Mouse (Mus musculus): Measurements from ENCODE around the gene Smyd3. TPM values are rescaled to one million over a fixed set of nuclear protein-coding genes. Genes with fewer than 3 reads are reported as not detected.
"Not testable (repeated sequence)": the region's sequence is repeated elsewhere in the genome, so short reads cannot be mapped to it uniquely, and the experiment has no call there.

Smyd3 gene
- total RNA-seq, 2 experiments from 2014 or later, result 13.6 to 14.0 TPM

DNA sequence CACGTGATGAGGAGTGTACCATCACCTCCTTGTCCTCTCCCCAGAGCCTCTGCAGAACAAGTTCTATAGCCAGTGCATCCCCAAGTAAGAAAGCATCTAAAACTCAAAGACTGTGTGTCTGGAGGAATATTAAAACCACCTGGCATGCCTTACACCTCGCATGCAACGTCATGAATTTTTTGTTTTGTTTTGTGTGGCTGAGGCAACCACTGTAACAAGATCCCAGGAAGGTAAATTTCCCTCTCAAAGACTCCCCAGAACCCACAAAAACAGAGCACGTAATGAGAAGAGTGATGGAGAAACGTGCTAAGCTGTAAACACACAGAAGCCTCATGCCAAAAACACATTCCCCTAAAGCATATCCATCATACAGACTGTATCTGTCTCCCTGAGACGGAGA, 222.2 kb downstream of the Smyd3 start:
- DNase-seq (ENCODE audit: low spot score in 2 of 2), result no peak

DNA sequence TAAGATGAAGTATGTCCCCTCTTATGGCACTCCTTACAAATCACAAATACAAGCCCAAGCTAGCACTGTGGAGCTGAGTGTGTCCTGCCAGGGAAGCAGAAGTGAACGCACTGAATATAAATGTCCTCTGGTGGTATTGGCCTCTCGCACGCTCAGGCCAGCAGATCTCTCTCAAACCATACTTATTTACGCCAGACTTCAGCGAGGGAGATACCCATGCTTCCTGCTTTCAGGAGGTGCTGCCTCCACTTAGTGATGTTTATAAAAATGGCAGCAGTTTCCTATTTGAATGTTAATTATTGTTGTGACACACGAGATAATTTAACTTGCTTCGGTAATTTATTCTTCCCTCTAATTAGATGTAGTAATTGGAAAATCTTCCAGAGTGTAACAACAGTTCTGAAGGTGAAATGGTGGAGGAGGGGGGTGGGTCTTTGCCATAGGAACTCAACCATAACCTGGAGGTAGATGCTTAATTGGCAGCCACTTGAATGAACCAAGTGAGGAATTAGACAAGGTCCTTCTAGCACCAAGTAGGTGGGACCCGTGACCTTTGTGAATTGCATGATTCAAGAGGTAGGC, 224.0 kb downstream of the Smyd3 start:
- no peak for DNase-seq (ENCODE audit: low spot score in 2 of 2)

DNA sequence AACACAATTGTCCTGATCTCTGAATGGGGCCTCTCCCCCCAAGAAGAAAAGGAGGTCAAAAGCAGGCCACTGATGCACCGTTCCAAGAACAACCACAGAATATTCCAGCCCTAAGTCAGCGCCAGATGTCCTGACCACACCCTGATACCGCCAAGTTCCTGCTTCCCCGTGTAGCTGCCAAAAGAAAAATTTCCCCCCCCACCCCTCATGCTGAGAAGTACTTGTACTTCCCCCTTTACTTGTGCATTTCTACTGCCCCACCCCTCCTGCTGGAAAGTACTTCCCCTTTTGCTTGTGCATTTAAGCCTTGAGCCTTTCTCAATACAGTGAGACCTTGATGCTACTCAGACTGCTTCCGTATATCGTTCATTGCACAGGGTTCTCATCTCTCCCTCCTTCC, 227.7 kb downstream of the Smyd3 start:
- not testable (repeated sequence) for DNase-seq (ENCODE audit: low spot score in 2 of 2)

DNA sequence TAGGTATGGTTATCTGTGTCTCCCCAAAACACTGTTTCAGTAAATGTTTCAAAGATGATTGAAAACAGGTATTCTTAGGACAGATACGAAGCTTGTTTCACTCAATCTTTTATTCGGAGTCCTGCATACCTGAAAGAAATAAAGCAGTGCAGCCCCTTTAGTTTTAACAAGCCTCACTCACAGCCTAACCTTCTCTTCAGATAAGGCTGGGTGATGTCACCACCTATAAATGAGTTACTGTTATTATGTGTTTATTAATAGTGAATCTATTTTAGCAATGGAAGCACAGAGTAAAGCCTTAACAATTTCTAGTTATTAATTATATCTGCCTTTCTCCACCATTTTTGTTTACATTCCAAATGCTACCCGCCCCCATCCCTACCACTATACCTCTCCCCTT, 228.1 kb downstream of the Smyd3 start:
- DNase-seq (ENCODE audit: low spot score in 2 of 2), result no peak

DNA sequence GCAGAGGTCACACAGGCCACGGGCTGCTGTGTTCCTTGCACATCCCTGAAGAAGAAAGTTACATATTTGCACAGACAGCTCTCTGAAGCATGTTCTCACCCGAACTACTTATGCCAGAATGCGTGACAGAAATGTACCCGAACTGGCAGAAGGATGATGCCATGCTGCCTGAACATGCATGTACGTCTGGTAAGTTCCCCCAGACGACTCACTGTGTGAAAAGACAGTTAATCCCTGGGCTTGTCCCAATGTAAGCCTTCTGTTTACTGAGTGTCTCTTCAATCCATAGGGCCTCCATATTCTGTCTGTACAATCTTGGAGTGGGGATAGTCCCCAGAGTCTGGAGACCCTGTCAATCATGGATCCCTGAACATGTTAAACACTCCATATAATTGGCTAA, 231.1 kb downstream of the Smyd3 start:
- no peak for DNase-seq (ENCODE audit: low spot score in 2 of 2)

DNA sequence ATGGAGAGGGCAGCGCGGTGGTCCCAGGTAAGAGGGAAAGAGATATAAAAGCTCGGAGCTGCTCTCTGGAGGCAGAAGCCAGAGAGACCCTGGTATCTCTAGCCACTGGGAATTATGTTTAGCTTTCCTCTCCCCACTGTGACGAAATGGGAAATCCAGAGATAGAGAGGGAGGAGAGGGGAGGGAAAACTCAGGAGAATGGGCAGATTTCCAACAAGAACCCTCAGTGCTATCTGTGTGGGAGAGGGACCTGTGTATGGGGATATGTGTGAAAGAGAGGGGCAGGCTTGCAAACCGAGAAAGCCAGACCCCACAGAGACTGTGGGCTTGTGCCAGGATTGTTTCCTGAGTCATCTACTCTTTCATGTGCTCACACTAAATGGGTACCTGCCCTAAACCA, 235.0 kb downstream of the Smyd3 start:
- DNase-seq (ENCODE audit: low spot score in 2 of 2), result no peak

DNA sequence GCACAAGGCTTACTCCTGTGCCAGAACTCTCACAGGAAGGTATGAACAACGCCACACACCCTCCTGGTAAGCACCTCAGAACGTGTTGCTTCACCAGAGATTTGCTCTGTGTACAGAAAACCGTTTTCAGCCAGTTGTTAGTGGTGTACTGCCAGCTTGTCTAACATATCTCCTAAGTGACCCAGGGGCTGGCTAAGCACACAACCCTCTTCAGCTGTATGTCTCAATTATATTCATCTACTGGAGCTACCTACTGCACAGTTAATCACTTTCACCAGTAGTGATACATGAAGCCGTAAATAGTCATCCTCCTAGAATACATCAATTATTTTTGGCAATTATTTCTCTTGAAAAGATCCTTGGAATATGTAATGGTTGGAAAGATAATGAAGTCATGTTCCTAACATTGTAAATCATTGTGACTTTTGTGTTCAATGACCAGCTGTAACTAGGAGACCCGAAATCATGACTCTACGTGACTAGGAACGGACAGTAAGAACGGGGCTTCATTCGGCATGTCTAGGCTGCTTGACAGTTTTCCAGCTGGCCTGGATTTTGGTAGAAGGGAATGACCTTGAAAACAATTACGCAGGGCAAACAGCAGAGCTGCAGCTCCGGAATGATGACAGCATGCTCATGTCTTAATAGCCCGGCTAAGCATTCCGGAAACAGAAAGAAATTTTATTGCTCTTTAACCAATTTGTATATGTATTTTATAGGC, 236.3 kb downstream of the Smyd3 start:
- DNase-seq (ENCODE audit: low spot score in 2 of 2), result peak in 1 of 2 experiments; percentile 16

DNA sequence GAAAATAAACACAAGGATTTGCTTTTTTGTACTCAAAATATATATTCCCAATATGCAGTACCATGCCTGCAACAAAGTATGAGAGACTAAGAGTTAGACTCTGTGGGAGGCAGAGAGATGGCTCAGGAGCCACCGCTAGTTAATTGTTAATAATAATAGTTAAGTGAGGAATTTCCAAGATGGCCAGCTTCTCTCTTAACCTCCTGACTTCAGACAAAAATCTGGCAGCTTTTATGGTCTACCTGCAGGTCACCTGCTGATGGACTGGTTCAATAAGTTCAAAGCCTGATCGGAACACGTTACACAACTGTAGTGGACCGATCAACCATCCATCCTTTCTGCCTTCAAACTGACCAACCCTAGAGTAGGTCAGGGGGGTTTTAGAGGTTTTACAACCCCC, 238.7 kb downstream of the Smyd3 start:
- DNase-seq (ENCODE audit: low spot score in 2 of 2), result no peak

DNA sequence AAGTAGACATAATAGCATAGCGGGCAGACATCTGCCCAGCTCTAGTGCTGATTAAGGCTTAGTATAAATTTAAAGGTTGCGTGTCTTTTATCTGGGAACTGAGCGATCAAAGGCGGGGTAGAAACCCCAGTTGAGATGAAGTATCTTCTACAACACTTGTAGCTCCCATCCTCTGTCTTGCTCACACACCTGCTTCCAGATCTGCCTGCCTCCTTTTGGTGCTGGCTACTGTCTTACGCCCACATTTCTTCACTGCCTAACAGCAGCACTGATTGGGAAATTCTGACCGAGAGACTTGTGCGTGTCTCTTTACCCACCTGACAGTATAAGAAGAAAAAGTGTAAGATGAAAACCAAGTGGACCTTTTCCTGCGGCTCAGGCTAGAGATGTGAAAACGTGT, 240.5 kb downstream of the Smyd3 start:
- no peak for DNase-seq (ENCODE audit: low spot score in 2 of 2)

DNA sequence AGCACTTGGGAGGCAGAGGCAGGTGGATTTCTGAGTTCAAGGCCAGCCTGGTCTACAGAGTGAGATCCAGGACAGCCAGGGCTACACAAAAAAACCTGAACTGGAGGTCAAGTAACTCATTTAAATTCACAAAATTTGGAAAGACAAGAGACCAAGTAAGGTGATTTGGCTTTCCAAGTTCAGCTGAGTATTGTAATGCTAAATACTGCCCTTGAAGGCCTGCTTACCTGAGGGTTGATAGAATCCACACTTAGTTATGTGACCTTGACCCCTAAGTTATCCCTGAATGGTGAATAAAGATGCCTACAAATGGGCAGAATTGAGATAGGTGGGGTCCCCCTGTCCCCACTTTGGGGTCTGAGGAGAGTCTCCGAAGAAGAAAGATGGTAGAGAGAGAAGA, 241.0 kb downstream of the Smyd3 start:
- DNase-seq (ENCODE audit: low spot score in 2 of 2), result no peak

DNA sequence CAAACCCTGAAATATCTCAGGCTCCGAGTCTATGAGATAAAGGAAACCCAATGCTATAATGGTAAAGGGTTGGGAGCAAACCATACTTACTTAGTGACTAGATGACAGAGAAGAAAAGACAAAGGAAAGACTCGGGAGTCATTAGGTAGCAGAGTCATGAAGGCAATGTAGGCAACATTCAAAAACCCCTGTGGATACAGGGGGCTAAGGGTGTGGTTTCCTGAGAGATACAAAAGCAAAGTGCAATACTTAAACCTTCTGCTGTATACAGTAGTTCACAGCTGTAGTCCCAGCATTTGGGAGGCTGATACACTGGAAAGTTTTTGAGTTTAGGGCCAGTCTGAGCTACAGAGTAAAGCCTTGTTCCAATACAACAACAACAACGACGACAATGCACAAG, 244.9 kb downstream of the Smyd3 start:
- DNase-seq (ENCODE audit: low spot score in 2 of 2), result no peak

DNA sequence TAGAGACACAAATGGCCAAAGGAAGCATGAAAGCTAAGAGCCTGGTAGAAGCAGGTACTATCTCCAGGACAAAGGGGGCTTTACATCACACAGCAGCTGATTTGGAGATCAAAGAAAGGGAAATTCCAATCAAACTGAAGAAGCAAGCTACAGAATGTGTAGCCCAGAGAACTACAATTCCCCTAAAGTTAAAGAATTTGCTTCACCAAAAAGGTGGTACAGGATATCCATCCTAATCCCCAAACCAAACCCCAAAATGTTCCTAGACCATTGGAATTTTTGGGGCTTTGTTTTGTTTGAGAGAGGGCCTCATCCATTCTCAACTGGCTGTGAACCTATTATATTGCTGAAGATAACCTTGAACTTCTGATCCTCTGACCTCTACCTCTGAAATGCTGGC, 245.5 kb downstream of the Smyd3 start:
- no peak for DNase-seq (ENCODE audit: low spot score in 2 of 2)

DNA sequence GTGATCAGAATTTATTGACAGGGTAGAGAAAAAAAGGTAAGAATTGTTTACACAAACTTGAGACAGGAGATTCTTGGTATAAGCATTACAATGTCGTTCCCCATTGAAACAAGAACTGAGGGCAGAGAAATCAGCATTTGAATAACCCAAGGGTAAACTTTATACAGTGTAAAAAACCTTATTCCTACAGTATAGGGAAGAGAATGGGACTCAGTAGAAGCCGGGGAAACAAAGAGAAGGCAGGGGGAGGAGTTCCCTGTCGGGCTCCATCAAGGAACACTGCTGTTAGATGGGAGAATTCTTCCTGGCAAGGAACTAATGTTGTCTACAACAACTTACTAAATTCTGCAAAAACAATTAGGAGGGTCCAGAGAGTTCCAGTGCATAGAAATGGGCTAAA, 250.9 kb downstream of the Smyd3 start:
- DNase-seq (ENCODE audit: low spot score in 2 of 2), result no peak

DNA sequence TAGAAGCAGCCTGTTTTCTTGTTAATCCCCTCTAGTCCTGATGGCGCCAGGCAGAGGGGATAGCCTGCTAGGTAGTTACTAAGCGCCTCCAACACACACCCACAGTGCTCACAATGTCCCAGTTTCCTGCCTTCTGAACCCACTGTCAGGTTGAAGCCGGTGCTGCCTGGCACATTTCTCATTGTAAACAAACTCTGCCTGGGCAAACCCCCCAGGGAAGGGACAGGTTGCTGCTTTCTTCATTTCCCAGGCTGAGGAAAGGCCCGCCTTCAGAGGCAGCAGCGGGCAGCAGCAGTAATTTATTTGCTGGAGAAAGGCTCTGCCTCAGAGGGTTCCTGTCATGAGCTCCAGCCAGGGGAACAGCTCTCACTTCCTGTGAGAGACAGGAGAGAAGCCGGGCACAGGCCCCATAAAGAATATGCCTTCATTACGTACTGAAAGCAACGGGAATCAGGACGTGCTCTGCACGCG, 256.3 kb downstream of the Smyd3 start:
- no peak for DNase-seq (ENCODE audit: low spot score in 2 of 2)

DNA sequence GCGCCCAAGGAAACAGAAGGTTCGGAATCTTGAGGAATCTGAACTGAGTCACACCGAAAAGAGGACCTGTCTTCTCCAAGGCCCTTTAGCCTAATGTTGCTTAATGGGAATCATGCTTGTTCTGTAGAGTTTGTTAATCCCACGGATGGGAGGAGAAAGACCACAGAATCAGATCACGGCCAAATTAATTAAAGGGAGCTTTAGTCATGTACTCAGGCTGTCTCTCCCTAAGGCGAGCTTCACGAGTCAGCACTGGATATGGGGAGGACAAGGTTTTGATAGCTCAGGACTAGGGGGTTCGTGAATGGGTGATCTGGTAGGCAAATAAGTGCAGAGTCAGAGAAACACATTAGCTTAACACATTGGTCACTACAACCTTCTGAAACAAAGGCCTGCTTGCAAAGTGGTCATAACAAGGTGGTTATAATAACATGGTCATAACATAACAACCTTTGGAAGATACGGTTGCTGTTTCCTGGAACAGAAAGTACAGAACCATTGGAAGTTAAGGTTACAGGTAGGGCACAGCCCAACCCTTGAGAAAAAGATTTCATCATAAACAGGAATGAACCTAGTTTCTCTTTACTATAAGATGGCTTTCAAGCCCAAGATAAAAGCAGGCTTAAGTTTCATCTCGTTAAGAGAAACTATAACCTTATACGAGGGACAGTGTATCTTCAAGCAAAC, 261.9 kb downstream of the Smyd3 start:
- no peak for DNase-seq (ENCODE audit: low spot score in 2 of 2)

DNA sequence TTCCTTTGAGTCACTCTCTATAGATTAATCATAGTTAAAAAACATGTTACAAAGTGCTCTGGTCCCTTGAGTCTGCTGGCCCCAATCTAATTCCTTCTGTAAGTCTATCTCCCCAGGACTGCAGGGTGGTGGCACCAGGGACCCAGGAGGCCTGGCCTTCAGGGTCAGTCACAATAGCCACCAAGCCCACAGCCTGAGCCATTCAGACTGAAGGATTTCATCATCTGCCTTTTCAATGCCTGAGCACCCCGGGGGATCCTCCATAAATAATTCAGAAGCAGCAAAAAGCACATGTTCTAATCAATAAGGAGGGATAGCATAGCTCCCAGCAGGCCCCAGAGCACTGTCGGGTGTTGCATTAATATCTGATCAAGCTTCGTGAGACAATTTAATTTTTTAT, 263.3 kb downstream of the Smyd3 start:
- no peak for DNase-seq (ENCODE audit: low spot score in 2 of 2)

DNA sequence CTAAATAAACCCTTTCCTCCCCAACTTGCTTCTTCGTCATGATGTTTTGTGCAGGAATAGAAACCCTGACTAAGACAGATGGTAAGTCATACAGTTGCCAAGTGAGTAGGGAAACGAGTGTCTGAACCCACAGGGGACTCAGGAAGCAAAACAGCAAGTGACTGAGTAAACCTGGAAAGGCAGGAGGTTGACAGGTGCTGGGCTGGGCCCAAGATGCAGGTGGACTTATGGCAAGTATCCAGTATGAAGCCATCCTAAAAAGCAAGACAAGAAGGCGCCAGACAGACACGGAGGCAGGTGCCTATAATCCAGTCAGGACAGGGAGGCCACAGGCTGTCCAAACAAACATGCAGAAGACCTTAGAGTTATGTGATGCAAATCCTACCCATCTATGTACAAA, 265.2 kb downstream of the Smyd3 start:
- DNase-seq (ENCODE audit: low spot score in 2 of 2), result no peak

DNA sequence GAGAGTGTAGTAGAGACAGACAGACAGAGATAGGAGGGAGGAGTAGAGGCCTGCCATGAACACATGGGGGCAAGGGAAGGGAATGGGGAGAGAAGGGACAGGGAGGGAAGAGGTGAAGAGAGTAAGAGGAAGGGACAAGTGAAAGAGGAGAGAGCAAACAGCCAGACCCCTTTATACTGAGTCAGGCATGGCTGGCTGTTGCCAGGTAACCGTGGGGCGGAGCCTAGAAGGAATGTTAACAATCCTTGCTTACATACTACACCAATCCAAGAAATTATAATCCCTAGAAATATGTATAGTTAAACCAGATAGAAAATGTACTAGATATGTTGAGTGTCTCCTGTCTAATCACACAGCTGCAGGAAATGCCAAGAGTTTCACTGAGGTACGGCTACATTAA, 267.5 kb downstream of the Smyd3 start:
- DNase-seq (ENCODE audit: low spot score in 2 of 2), result no peak

DNA sequence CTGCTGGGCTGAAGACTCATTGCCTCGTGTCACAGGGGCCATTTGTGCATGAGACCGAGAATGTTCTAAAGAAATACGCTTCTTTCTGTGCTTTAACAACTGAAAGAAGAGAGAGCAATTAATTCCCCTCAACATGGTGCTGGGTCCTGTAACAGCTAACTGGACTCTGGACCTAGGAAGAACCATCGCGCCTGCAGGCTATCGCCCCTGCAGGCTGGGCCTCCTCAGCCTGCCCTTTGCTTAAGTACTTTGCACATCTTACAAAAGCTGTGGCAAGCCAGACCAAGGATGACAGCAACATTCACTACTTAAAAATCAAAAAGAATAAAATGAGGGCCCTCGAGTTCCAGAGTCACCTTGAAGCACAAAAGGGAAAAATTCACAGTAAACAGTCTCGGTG, 274.3 kb downstream of the Smyd3 start:
- DNase-seq (ENCODE audit: low spot score in 2 of 2), result no peak

DNA sequence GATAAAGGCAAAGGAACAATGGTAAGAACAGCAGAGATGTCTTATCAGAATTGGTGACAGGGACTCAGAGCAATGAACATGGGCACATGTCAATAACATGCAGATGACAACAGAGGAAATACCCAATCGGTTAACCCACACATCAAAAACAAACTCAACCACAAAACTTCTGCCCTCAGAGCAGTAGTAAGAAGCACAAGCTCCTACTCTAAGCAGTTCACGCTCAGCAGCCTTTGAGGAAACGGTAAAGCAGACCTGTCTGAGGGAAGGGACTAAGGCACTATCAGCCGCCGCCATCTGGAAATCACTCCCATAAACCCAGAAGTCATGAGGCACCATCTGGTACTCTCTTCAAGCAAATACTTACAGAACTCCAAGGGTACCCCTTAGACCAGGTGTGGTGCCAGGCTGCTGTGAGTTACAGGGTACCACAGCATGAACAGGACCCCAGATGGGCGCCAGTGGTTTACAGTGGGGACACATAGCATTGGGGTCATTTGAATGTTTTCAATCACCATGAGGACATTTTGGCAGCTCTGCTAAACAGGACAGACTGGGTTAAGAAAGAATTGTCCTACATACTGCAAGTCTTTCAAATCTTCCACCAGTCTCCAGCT, 277.1 kb downstream of the Smyd3 start:
- DNase-seq (ENCODE audit: low spot score in 2 of 2), result no peak

DNA sequence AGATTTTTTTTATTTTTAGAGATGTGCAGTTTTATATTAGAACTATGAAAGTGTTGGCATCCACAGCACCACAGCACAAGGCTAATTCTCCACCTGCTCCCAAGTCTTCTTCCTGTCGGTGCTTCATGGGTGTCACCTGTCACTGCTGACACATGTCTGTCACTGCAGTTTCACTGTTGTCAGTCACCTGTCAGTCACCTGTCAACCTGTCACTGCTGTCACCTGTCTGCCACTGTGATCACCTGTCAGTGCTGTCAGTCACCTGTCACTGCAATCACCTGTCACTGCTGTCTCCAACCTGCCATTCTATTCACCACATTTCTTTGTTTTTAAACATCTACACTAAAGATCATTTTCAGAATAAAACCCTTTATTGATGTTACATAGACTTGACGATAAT, 279.2 kb downstream of the Smyd3 start:
- no peak for DNase-seq (ENCODE audit: low spot score in 2 of 2)

DNA sequence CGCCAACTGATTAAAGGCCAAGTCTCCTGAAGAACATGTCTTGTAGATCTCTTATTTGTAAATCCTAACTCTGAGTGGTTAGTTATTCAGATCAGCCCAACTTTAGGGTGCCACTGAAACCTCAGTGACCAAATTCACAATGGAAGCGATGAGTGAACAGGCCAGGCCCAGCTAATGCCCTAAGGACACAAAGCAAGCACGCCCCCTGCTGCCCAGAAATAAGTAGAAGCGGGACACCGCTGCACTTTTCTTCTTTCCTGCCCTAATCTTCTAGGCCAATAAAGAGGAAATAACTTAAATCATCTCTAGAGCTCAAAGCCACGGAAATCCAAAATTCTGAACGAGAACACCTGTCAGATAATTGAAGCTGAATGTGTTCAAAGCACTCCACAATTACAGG, 279.9 kb downstream of the Smyd3 start:
- no peak for DNase-seq (ENCODE audit: low spot score in 2 of 2)
